Mouse (Mus musculus): ENCODE results near the gene Emilin2.

DNA sequence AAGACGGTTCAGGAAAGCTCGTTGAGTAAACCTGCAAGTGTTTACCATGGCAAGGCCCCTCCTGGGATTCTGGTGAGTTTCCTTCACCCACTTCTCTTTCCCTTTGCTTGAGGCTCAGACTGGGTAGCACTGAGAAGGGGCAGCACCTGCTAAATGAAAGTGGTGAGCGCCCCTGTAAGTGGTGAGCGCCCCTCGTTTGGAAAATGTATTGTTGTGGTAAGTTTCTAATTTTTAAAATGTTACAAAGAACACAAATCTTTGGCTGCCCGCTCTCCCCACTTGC lies 107.0 kb downstream of the Emilin2 start:
- no peak for TF ChIP-seq GATA1 (IDR thresholded peaks at IDR 0.05; ENCODE audit: low read length)
- no peak for TF ChIP-seq TAL1 (IDR thresholded peaks at IDR 0.05; ENCODE audit: low read length)
